Mouse (Mus musculus): ENCODE results near the gene Golga7b. TPM values are rescaled to one million over a fixed set of nuclear protein-coding genes. Genes with fewer than 3 reads are reported as not detected.

Golga7b gene
- polyA plus RNA-seq, 1 experiment from 2014 or later, result 13.8 TPM

DNA sequence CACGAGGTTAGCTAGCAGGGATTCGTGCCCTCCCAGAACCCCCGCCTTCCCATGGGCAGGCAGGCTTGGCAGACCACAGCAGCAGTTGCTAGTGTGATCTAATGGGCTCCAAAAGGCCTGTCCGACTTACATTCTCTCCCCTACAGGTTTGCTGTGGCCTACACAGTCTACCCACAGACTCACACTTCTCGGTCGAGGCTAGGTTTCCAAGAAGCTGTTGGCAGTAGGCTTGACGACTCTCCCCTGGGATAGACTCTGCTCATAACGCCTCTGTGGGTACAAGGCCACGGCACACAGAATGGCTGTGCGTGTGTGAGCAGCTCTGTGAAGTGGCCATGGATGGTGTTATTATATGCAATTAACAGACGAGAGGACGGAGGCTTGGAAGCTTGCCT is 9.9 kb downstream of the Golga7b start:
- DNase-seq (ENCODE audit: low spot score), result no peak
- 74% methylated on average over 12 of the region's 12 CpGs for WGBS
- peak overlapping the region; percentile 67 for H3K4me2 ChIP-seq (ENCODE audit: low read length)
- H3K4me1 ChIP-seq (ENCODE audit: control insufficient read depth, insufficient read depth, low read length), result peaks cover 19% of the 10 kb centered on the region
- no peak overlapping the region for H3K27ac ChIP-seq (ENCODE audit: low read depth, low read length)
- H3K9ac ChIP-seq (ENCODE audit: low read length), result no peak overlapping the region
- no peaks in the 10 kb centered on the region for H3K36me3 ChIP-seq (ENCODE audit: control insufficient read depth, insufficient read depth, low read length)
- H3K9me3 ChIP-seq (replicated peaks; ENCODE audit: control insufficient read depth, low read length), result no peaks in the 10 kb centered on the region
- H3K27me3 ChIP-seq (replicated peaks; ENCODE audit: control insufficient read depth, insufficient read depth, low read length), result peaks cover 11% of the 10 kb centered on the region
- no peak for ATAC-seq
- no peak overlapping the region for H3K4me3 ChIP-seq (ENCODE audit: low read depth, low read length)

DNA sequence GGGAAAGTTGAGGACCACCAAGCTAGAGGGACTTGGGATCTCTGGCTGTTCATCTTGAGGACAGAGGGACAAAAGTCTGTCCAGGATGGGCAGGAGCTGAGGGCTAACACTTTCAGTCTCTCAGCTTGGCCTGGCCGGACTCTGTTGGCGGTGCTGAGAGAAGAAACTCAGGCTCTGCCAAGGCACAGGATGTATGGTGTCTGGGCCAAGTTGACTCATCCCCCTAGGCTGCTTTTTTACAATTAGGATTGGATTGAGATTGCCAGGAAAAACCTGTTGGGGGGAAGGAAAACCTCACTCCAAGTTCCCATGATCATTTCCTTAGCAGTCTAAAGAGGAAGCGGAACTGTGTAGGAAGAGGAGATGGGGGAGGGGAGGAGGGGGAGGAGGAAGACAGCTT is 10.7 kb downstream of the Golga7b start:
- H3K9me3 ChIP-seq (replicated peaks; ENCODE audit: control insufficient read depth, low read length), result no peaks in the 10 kb centered on the region
- peaks cover 11% of the 10 kb centered on the region for H3K27me3 ChIP-seq (replicated peaks; ENCODE audit: control insufficient read depth, insufficient read depth, low read length)
- H3K4me1 ChIP-seq (ENCODE audit: control insufficient read depth, insufficient read depth, low read length), result peaks cover 19% of the 10 kb centered on the region
- no peak overlapping the region for H3K27ac ChIP-seq (ENCODE audit: low read depth, low read length)
- WGBS, result 82% methylated on average over 3 of the region's 3 CpGs
- H3K4me2 ChIP-seq (ENCODE audit: low read length), result no peak overlapping the region
- H3K36me3 ChIP-seq (ENCODE audit: control insufficient read depth, insufficient read depth, low read length), result no peaks in the 10 kb centered on the region
- H3K9ac ChIP-seq (ENCODE audit: low read length), result no peak overlapping the region
- no peak for DNase-seq (ENCODE audit: low spot score)
- H3K4me3 ChIP-seq (ENCODE audit: low read depth, low read length), result no peak overlapping the region
- ATAC-seq, result no peak

DNA sequence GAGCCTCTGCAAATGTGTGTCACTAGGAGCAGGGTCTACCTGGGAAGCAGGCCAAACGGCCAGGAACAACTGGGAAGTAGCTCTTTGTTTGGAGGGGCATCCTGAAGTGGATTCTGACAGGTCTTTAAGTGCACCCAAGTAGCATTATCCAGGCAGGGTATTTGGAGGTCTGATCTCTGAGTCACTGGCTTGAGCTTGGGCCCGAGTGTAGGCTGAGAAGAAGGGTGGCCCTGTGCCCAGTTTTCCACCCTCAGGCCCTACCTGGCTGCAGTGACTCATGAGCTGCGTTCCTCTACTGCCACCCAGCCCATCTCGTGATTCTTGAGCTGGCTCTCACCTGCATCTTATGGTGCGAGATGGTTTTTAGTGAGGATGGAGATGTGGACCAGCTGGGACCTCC is 11.2 kb downstream of the Golga7b start:
- no peaks in the 10 kb centered on the region for H3K36me3 ChIP-seq (ENCODE audit: control insufficient read depth, insufficient read depth, low read length)
- H3K4me2 ChIP-seq (ENCODE audit: low read length), result no peak overlapping the region
- ATAC-seq (no peak), DNase-seq (ENCODE audit: low spot score) (no peak)
- no peak overlapping the region for H3K4me3 ChIP-seq (ENCODE audit: low read depth, low read length)
- 68% methylated on average over 5 of the region's 5 CpGs for WGBS
- peaks cover 19% of the 10 kb centered on the region for H3K4me1 ChIP-seq (ENCODE audit: control insufficient read depth, insufficient read depth, low read length)
- H3K9me3 ChIP-seq (replicated peaks; ENCODE audit: control insufficient read depth, low read length), result no peaks in the 10 kb centered on the region
- H3K9ac ChIP-seq (ENCODE audit: low read length), result no peak overlapping the region
- H3K27me3 ChIP-seq (replicated peaks; ENCODE audit: control insufficient read depth, insufficient read depth, low read length), result peaks cover 10% of the 10 kb centered on the region
- H3K27ac ChIP-seq (ENCODE audit: low read depth, low read length), result no peak overlapping the region

- Histone ChIP-seq H3K9ac (ENCODE audit: low read length) (no peak overlapping the region), H3K9me3 (replicated peaks; ENCODE audit: control insufficient read depth, low read length) (no peaks in the 10 kb centered on the region), H3K4me2 (ENCODE audit: low read length) (no peak overlapping the region), H3K4me1 (ENCODE audit: control insufficient read depth, insufficient read depth, low read length) (peaks cover 14% of the 10 kb centered on the region), H3K4me3 (ENCODE audit: low read depth, low read length) (no peak overlapping the region), H3K27me3 (replicated peaks; ENCODE audit: control insufficient read depth, insufficient read depth, low read length) (no peaks in the 10 kb centered on the region), H3K36me3 (ENCODE audit: control insufficient read depth, insufficient read depth, low read length) (no peaks in the 10 kb centered on the region), H3K27ac (ENCODE audit: low read depth, low read length) (no peak overlapping the region)
- ATAC-seq (no peak), DNase-seq (ENCODE audit: low spot score) (no peak)
- WGBS, result 77% methylated on average over 8 of the region's 8 CpGs
These were observed 13.1 kb downstream of the Golga7b start for GRCm38 (mm10) chr19:42260486-42260885.

- no peak overlapping the region for H3K27ac ChIP-seq (ENCODE audit: low read depth, low read length)
- WGBS, result 58% methylated on average over 3 of the region's 3 CpGs
- H3K36me3 ChIP-seq (ENCODE audit: control insufficient read depth, insufficient read depth, low read length), result no peaks in the 10 kb centered on the region
- H3K4me2 ChIP-seq (ENCODE audit: low read length), result no peak overlapping the region
- no peak overlapping the region for H3K9ac ChIP-seq (ENCODE audit: low read length)
- no peaks in the 10 kb centered on the region for H3K4me1 ChIP-seq (ENCODE audit: control insufficient read depth, insufficient read depth, low read length)
- ATAC-seq, result no peak
- H3K27me3 ChIP-seq (replicated peaks; ENCODE audit: control insufficient read depth, insufficient read depth, low read length), result no peaks in the 10 kb centered on the region
- no peak for DNase-seq (ENCODE audit: low spot score)
- no peak overlapping the region for H3K4me3 ChIP-seq (ENCODE audit: low read depth, low read length)
- no peaks in the 10 kb centered on the region for H3K9me3 ChIP-seq (replicated peaks; ENCODE audit: control insufficient read depth, low read length)
These were observed 16.1 kb downstream of the Golga7b start for GRCm38 (mm10) chr19:42263524-42263923.

DNA sequence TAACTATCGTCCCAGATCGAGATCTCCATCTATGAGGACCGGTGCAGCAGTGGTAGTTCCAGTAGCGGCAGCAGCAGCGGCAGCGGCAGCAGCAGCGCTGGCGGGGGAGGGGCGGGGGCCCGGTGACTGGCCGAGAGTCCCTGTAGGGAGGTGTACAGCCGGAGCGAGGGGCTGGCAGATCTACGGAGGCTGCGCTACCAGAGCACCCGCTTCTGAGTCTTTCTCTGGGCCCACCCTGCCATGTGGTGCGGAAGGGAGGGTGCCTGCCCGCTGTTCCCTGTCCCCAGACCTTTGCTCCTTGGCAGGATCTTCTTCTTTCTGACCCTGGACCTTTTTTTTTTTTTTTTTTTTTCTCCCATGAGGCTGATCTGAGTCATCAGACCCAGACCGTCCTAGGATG is 21.0 kb downstream of the Golga7b start:
- 2% methylated on average over 18 of the region's 19 CpGs for WGBS
- DNase-seq (ENCODE audit: low spot score), result peak; percentile 47
- H3K36me3 ChIP-seq (ENCODE audit: control insufficient read depth, insufficient read depth, low read length), result no peaks in the 10 kb centered on the region
- H3K27ac ChIP-seq (ENCODE audit: low read depth, low read length), result no peak overlapping the region
- no peaks in the 10 kb centered on the region for H3K27me3 ChIP-seq (replicated peaks; ENCODE audit: control insufficient read depth, insufficient read depth, low read length)
- peak overlapping the region; percentile 40 for H3K9ac ChIP-seq (ENCODE audit: low read length)
- H3K4me1 ChIP-seq (ENCODE audit: control insufficient read depth, insufficient read depth, low read length), result no peaks in the 10 kb centered on the region
- peak overlapping the region; percentile 41 for H3K4me2 ChIP-seq (ENCODE audit: low read length)
- peak; percentile 62; the same call in 1 of the 2 replicates for ATAC-seq
- H3K9me3 ChIP-seq (replicated peaks; ENCODE audit: control insufficient read depth, low read length), result no peaks in the 10 kb centered on the region
- no peak overlapping the region for H3K4me3 ChIP-seq (ENCODE audit: low read depth, low read length)

DNA sequence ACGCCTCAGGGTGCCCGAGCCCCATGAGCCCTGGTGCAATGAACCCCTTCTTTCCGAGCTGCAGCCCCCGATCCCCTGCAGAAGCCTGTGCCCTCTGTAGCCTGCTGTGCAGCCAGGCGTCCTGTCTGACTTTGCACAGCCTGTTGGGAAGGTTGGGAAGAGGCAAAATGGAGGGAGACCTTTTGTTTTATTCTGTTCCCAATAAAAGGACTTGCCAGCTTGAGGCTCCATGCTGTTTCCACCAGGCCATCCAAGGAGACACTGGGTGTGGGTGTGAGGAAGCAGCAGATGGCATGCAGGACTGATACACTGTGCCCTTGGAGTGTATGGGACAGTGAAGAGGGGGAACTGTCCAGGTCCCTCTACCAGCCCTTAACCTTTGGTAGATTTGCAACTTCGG is 22.7 kb downstream of the Golga7b start:
- ATAC-seq (no peak), DNase-seq (ENCODE audit: low spot score) (no peak)
- Histone ChIP-seq H3K4me1 (ENCODE audit: control insufficient read depth, insufficient read depth, low read length) (no peaks in the 10 kb centered on the region), H3K27me3 (replicated peaks; ENCODE audit: control insufficient read depth, insufficient read depth, low read length) (no peaks in the 10 kb centered on the region), H3K9me3 (replicated peaks; ENCODE audit: control insufficient read depth, low read length) (no peaks in the 10 kb centered on the region), H3K4me2 (ENCODE audit: low read length) (no peak overlapping the region), H3K4me3 (ENCODE audit: low read depth, low read length) (no peak overlapping the region), H3K36me3 (ENCODE audit: control insufficient read depth, insufficient read depth, low read length) (no peaks in the 10 kb centered on the region), H3K27ac (ENCODE audit: low read depth, low read length) (no peak overlapping the region), H3K9ac (ENCODE audit: low read length) (no peak overlapping the region)
- WGBS, result 55% methylated on average over 6 of the region's 6 CpGs

DNA sequence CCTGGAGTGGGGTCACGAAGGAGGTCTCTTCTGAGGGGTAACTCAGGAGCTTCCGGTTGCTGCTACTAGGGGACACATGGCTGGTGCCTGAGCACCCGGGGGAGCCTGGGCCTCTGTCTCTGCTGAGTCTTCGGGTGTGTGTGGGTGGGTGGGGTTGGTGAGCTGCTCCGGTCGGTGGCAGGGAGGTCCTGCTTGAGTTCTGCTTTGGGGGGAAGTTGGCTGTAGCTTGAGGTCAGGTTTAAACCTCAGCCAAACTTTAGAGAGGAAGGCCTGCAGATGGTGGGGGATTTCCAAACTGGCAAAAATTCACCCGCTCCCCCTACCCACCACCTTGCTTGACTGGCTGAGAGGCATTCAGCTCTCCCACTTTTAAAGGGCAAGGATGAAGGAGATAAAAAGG is 23.8 kb downstream of the Golga7b start:
- DNase-seq (ENCODE audit: low spot score) (no peak), ATAC-seq (no peak)
- 85% methylated on average over 7 of the region's 7 CpGs for WGBS
- H3K9me3 ChIP-seq (replicated peaks; ENCODE audit: control insufficient read depth, low read length), result no peaks in the 10 kb centered on the region
- no peaks in the 10 kb centered on the region for H3K27me3 ChIP-seq (replicated peaks; ENCODE audit: control insufficient read depth, insufficient read depth, low read length)
- H3K9ac ChIP-seq (ENCODE audit: low read length), result no peak overlapping the region
- H3K27ac ChIP-seq (ENCODE audit: low read depth, low read length), result no peak overlapping the region
- H3K4me3 ChIP-seq (ENCODE audit: low read depth, low read length), result no peak overlapping the region
- no peaks in the 10 kb centered on the region for H3K4me1 ChIP-seq (ENCODE audit: control insufficient read depth, insufficient read depth, low read length)
- no peaks in the 10 kb centered on the region for H3K36me3 ChIP-seq (ENCODE audit: control insufficient read depth, insufficient read depth, low read length)
- H3K4me2 ChIP-seq (ENCODE audit: low read length), result no peak overlapping the region

DNA sequence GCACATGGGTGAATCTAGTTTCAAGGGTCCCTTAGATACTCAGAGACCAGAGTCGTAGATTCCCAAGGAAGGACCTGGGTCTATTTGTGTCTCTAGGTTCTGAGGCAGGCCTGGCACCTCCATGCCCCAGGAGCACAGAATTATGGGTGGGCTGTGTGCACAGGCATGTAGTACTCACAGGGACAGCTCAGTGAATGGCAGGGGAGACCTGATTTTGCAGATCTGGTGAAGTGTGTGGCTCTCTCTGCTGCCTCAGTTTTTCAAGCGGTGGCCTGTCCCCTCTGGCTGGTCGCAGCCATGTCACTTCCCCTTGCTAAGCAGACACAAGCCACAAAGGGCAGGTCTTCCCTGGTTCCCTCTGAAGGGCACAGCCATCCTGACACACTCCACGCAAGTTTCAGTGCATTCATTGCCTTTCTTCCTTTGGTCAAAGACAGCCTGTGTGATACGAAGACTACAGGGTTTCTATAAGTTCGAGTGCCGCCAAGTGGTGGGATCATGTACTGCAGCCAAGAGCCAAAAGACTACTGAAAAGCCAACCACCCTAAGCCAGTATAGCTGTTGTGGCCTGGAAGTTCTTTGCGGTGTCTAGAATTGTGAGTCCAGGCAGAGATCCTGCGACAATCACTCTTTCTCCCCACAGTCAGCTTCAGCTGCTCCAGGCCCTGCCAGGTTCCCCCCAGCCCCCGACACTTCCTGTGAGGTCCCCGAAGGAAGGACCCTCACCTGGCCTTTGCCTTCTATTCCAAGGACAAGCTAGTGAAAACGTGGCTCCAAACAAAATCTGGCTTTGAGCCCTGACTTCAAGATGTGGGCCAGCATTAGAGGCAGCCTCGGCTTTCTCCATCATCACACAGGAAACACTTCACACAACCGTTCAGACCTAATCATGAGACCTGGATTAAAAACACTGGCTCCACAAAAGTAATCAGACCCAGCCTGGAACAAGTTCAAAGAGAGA is 24.9 kb downstream of the Golga7b start:
- Histone ChIP-seq H3K36me3 (ENCODE audit: control insufficient read depth, insufficient read depth, low read length) (no peaks in the 10 kb centered on the region), H3K9ac (ENCODE audit: low read length) (no peak overlapping the region), H3K9me3 (replicated peaks; ENCODE audit: control insufficient read depth, low read length) (no peaks in the 10 kb centered on the region), H3K4me2 (ENCODE audit: low read length) (no peak overlapping the region), H3K27me3 (replicated peaks; ENCODE audit: control insufficient read depth, insufficient read depth, low read length) (no peaks in the 10 kb centered on the region), H3K27ac (ENCODE audit: low read depth, low read length) (no peak overlapping the region), H3K4me3 (ENCODE audit: low read depth, low read length) (no peak overlapping the region), H3K4me1 (ENCODE audit: control insufficient read depth, insufficient read depth, low read length) (no peaks in the 10 kb centered on the region)
- ATAC-seq (peak; percentile 76; the same call in 1 of the 2 replicates), DNase-seq (ENCODE audit: low spot score) (peak; percentile 90)
- 40% methylated on average over 14 of the region's 14 CpGs for WGBS
